8 mouse cellular contexts compared by ENCODE assay signal in the genomic region with DNA sequence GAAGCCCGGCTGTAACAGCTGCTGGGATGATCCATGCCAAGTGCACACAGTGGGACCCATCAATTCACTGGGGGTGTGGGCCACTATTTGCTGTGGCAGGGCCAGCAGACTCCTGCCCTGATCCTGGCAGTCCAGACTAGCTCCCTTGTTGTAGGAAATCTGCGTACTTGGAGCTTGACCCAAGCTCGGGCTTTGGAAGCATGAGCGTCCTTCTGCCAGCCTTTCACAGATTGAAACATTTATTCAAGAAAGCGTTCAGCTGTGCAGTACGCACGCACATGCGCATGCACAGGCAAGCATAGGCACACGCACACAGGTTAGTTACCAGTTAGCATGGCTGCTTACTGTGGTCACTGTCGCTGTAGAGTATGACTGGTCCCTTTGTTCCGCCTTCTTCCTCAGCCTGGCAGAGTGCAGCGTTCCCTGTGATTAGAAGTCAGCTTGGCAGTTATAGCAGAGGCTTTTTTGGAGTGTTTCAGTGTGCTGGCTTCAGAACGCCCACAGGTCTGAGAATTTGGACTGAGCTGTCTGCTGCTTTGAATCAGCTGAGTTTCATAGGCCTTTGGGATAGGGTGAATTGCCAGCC. TPM values are rescaled to one million over a fixed set of nuclear protein-coding genes. Genes with fewer than 3 reads are reported as not detected.
DNase-seq lines count a peak whose midpoint lies in the region; ATAC-seq lines count a peak whose summit lies in the region.

No protein-coding gene starts in this region.

- no peaks in the 10 kb centered on the region; the same call in none of the 2 replicates for H3K4me1 ChIP-seq in hindbrain, embryonic 11.5 days (replicated peaks; ENCODE audit: control insufficient read depth, insufficient read depth, low read length)
- peaks cover 9% of the 10 kb centered on the region for H3K4me1 ChIP-seq in hindbrain, embryonic 12.5 days
- peaks cover 6% of the 10 kb centered on the region for H3K4me1 ChIP-seq in embryonic facial prominence, embryonic 14.5 days (ENCODE audit: control insufficient read depth, insufficient read depth, low read length)

- H3K9me3 ChIP-seq in hindbrain, embryonic 11.5 days (ENCODE audit: control insufficient read depth, low read length) = no peaks in the 10 kb centered on the region
- H3K9me3 ChIP-seq in hindbrain, embryonic 12.5 days (replicated peaks) = no peaks in the 10 kb centered on the region
- no peaks in the 10 kb centered on the region for H3K9me3 ChIP-seq in embryonic facial prominence, embryonic 14.5 days (ENCODE audit: control insufficient read depth, low read length)

- no peak for ATAC-seq in hindbrain, embryonic 11.5 days (ENCODE audit: low FRiP score)
- no peak for ATAC-seq in hindbrain, embryonic 12.5 days (ENCODE audit: low FRiP score)
- ATAC-seq in embryonic facial prominence, embryonic 14.5 days (ENCODE audit: low read depth) = peak; percentile 51

- H3K4me2 ChIP-seq in hindbrain, embryonic 11.5 days (replicated peaks; ENCODE audit: low read depth, low read length) = no peak overlapping the region
- no peak overlapping the region for H3K4me2 ChIP-seq in hindbrain, embryonic 12.5 days (replicated peaks)
- H3K4me2 ChIP-seq in embryonic facial prominence, embryonic 14.5 days (ENCODE audit: low read depth, low read length) = no peak overlapping the region

- H3K27me3 ChIP-seq in hindbrain, embryonic 11.5 days (ENCODE audit: control insufficient read depth, insufficient read depth, low read length) = no peaks in the 10 kb centered on the region
- peaks cover 31% of the 10 kb centered on the region for H3K27me3 ChIP-seq in hindbrain, embryonic 12.5 days
- no peaks in the 10 kb centered on the region for H3K27me3 ChIP-seq in embryonic facial prominence, embryonic 14.5 days (replicated peaks; ENCODE audit: control insufficient read depth, insufficient read depth, low read length)

- H3K9ac ChIP-seq in hindbrain, embryonic 11.5 days (ENCODE audit: low read depth, low read length) = 0 out of 2 replicates have a peak overlapping the region, but pooled peaks have one; percentile 7
- H3K9ac ChIP-seq in hindbrain, embryonic 12.5 days = no peak overlapping the region
- 0 out of 2 replicates have a peak overlapping the region, but pooled peaks have one; percentile 4 for H3K9ac ChIP-seq in embryonic facial prominence, embryonic 14.5 days (ENCODE audit: low read depth, low read length)

- H3K4me3 ChIP-seq in hindbrain, embryonic 11.5 days (ENCODE audit: low read depth, low read length) = no peak overlapping the region
- no peak overlapping the region for H3K4me3 ChIP-seq in hindbrain, embryonic 12.5 days
- no peak overlapping the region for H3K4me3 ChIP-seq in embryonic facial prominence, embryonic 14.5 days (ENCODE audit: low read depth, low read length)

- no peak overlapping the region for H3K27ac ChIP-seq in hindbrain, embryonic 11.5 days (ENCODE audit: low read depth, low read length)
- H3K27ac ChIP-seq in hindbrain, embryonic 12.5 days = no peak overlapping the region
- peak overlapping the region; percentile 54 for H3K27ac ChIP-seq in embryonic facial prominence, embryonic 14.5 days (replicated peaks; ENCODE audit: low read depth, low read length)

- no peaks in the 10 kb centered on the region for H3K36me3 ChIP-seq in hindbrain, embryonic 11.5 days (ENCODE audit: control insufficient read depth, insufficient read depth, low read length)
- peaks cover 16% of the 10 kb centered on the region; the same call in 1 of the 2 replicates for H3K36me3 ChIP-seq in hindbrain, embryonic 12.5 days
- H3K36me3 ChIP-seq in embryonic facial prominence, embryonic 14.5 days (ENCODE audit: control insufficient read depth, insufficient read depth, low read length) = 0 out of 2 replicates have a peak, but pooled peaks cover 3% of the 10 kb centered on the region

- no peak for DNase-seq in hindbrain, embryonic 11.5 days (ENCODE audit: low spot score)
- peak; percentile 30 for DNase-seq in embryonic facial prominence, embryonic 14.5 days (ENCODE audit: low spot score)
- peak; percentile 88 for DNase-seq in layer of hippocampus, adult 9-11 months
- DNase-seq in right cerebral cortex, adult 2 months (ENCODE audit: low spot score in 2 of 2) = peak; percentile 77 to 84
- no peak for DNase-seq in ovary, adult 18-20 months (ENCODE audit: low spot score)
- no peak for DNase-seq in kidney, postnatal 4 days
- no peak for DNase-seq in spleen, adult 12 weeks (ENCODE audit: low spot score)

- WGBS in hindbrain, embryonic 11.5 days = 87% methylated on average over 13 of the region's 13 CpGs
- 79% methylated on average over 13 of the region's 13 CpGs for WGBS in hindbrain, embryonic 12.5 days
- WGBS in embryonic facial prominence, embryonic 14.5 days = 59% methylated on average over 13 of the region's 13 CpGs

RNA-seq across cellular contexts. Expression of a gene that starts 47.0 kb away (rescaled TPM):
- polyA plus RNA-seq in hindbrain, embryonic 11.5 days (2014; fragmentation: Nextera tagmentation; extraction: Ambion mirVana) = 8.7 and 9.5 TPM in 2 replicates
- 13.1 and 16.2 TPM in 2 replicates for polyA plus RNA-seq in hindbrain, embryonic 12.5 days (2016; fragmentation: Nextera tagmentation; extraction: Ambion mirVana)
- 36.7 and 40.7 TPM in 2 replicates for polyA plus RNA-seq in embryonic facial prominence, embryonic 14.5 days (2014; fragmentation: Nextera tagmentation; extraction: Ambion mirVana)

RNA-seq across cellular contexts. Expression of a gene that starts 49.1 kb away (rescaled TPM):
- polyA plus RNA-seq in hindbrain, embryonic 11.5 days (2014; fragmentation: Nextera tagmentation; extraction: Ambion mirVana) = 116 and 125 TPM in 2 replicates
- polyA plus RNA-seq in hindbrain, embryonic 12.5 days (2016; fragmentation: Nextera tagmentation; extraction: Ambion mirVana) = 128 and 132 TPM in 2 replicates
- polyA plus RNA-seq in embryonic facial prominence, embryonic 14.5 days (2014; fragmentation: Nextera tagmentation; extraction: Ambion mirVana) = 70.1 and 71.8 TPM in 2 replicates

Comparison
In these comparisons a context has a peak if more than half of its experiments do, and no peak if none do; other contexts are left out.
1. DNase-seq: peak in embryonic facial prominence, embryonic 14.5 days (single experiment), layer of hippocampus, adult 9-11 months (single experiment) and right cerebral cortex, adult 2 months (2 of 2); none in hindbrain, embryonic 11.5 days (single experiment), ovary, adult 18-20 months (single experiment), kidney, postnatal 4 days (0 of 2) and spleen, adult 12 weeks (single experiment).